Mouse (Mus musculus): ENCODE measurements at regions not wholly inside any gene's neighbourhood (a gene's known extent, or its start where the extent isn't known, plus 50 kb on each side); places are given as distances from the start of the nearest gene placed in this dataset.

DNA sequence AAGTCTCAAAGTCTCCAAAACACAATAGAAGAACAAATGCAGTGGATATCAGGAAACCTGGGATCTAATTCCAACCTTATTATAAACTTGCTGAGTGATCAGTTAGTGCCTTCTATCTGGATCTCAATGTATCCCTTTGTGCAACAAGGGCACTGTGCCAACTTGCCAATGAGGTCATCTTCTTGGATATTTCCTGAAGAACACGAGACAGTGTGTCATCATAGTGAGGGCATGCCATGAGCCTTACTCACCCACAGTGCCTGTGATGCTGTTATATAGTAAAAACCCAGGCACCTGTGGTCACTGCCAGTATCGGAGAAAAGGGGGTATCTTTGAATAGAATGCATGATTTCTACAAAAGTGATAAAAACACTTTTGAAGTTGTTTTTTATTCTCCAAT, 60.2 kb upstream of the Cd34 start:
- no peak for DNase-seq (ENCODE audit: low spot score)

DNA sequence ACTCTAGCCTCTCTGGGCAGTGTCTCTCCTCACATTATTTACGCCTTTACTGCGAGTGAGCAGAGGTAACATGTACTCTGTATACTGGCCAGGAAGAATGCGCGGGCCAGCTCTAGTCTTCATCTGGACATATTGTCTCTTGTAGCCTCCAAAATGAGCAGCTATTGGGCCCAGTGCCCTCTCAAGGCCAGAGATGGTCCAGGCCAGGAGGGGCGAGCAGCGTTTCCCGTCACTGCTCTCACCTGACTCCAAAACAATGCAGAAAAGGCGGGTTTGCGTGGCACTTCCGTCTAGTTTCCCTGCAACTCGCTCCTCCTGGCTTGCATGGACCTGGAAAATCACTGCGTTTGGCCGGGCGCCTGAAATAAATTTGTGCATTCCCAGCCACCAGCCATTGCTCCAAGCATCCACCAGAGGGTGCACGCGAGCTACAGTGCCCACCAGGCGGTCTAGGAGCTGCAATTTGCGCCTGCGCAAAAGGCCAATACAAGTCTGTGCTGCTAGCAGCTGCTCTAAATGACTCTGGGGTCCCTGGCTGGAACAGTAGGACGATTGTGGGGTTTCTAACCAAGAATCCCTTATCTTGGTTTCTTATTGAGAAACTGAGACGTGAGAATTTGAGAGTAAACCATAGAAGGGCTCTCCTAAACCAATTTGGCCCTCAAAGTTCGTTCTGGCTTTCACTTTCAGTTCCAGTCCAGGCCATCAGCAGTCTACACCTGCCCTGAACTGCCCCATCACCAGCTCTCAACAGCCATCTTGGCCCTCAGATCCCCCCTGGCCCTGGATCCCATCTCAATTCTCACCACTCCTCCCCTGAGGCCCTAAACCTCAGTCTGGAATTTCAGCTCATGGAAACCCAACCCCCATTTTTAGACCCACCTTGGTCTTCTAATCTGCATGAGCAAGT, 59.0 kb upstream of the Cd34 start:
- peak; percentile 94 for DNase-seq (ENCODE audit: low spot score)

DNA sequence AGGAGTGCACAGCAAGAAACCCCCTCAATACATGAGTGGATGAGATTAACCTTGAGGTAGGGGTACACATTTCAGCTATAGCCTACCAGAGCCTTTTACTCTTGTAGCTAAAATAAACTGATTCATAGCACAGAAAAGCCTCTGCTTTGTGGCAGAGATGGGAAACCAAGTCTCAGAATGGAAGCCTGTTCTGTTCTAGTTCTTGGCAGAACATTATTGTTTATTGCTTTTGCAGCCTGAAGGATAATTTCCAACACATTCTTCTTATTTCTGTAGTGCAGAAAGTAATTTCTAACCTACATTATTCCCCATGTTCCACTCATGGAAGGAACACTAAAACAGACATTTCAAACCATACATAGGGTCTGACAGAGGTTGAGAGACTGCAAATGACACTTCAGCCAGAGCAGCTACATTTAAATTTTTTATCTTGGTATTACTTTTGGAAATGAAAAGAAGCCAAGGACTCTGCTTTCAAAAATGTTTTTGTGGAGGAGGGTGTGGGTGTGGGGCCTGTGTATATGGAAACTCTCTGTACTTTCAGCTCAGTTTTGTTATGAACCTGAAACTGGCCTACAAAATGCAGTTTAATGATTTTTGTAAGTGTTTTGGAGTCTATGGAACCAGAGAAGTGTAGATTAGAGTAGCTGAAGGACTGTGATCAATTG, 56.9 kb upstream of the Cd34 start:
- no peak for DNase-seq (ENCODE audit: low spot score)

DNA sequence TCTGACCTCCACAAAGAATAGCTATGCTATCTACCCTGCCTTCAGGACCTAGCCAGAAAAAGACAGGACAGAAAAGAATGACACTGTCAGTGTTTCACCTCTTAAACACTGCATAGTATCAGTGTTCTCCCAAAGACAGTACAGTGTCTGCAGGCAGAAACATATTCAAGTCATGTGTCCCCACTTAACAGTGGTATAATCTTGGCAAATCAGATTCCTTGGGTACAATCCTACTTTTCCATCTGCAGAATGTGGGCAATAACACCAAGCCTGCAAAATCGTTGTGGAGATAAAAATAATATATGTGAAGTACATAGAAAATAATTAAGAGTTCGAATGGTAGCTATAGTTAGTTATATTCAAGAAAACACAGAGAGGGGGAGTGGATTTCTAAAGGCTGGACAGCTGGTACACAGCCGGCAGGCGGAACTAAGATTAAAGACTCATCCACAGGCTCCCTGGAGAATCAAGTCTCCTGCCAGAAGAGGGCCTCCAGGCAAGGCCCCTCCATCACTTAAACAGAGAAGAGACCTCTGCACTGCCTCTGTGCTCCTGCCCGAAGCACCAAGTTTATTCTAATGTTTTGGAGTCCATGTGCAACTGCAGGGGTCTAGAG, 53.4 kb upstream of the Cd34 start:
- DNase-seq (ENCODE audit: low spot score): no peak

DNA sequence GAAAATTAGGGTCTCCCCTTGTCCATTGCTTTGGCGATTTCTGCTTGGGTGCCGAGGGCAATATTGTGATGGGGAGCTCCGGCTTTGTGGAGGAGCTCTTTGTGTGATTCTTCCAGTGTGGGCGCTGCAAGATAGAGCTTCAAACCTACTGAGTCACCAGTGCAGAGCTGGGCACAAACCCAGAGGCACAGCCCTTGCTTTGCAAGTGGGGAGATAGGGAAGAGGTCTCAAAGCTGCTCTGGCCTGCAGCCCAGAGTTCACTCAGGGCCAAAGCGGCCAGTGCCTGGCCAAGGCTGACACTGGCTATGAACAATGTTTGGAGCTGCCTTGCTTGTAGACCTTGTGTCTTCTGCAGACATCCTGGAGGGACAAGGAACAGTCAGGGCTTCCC, 52.9 kb upstream of the Cd34 start:
- DNase-seq (ENCODE audit: low spot score): no peak

All from embryo, embryonic 10 days (tissue).